Mouse (Mus musculus): ENCODE measurements around the gene Ndufs2.

The Ndufs2 gene

DNA sequence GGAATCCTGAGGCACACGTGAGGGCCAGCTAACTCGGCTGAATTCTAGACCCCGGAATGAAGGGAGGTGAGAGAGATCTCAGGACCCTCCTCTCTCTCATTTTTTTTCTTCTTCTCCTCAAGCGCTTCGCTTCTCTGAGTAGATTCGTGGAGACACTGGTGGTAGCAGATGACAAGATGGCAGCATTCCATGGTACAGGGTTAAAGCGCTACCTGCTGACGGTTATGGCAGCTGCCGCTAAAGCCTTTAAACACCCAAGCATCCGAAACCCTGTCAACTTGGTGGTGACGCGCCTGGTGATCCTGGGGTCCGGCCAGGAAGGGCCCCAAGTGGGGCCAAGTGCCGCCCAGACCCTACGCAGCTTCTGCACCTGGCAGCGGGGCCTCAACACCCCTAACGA is 1.2 kb upstream of the Ndufs2 start:
- H3K9me3 ChIP-seq (ENCODE audit: low read length), result no peaks in the 10 kb centered on the region
- peaks cover 21% of the 10 kb centered on the region for H3K27me3 ChIP-seq (ENCODE audit: insufficient read depth, low read length)
- no peaks in the 10 kb centered on the region for H3K36me3 ChIP-seq (ENCODE audit: insufficient read depth, low read length)
- H3K4me3 ChIP-seq (replicated peaks; ENCODE audit: low read length), result peak overlapping the region; percentile 76
- peaks cover 78% of the 10 kb centered on the region for H3K4me1 ChIP-seq (replicated peaks; ENCODE audit: low read depth, low read length)
- TF ChIP-seq POU5F1 (IDR thresholded peaks at IDR 0.05; ENCODE audit: borderline replicate concordance, low read length), result no peak
- TF ChIP-seq CTCF (conservative IDR thresholded peaks at IDR 0.05; ENCODE audit: low read length), result no peak
- TF ChIP-seq NANOG (IDR thresholded peaks at IDR 0.05; ENCODE audit: borderline replicate concordance, low read length), result no peak

GRCm38 (mm10) chr1:171251594-171252324 is 571 bp upstream of the Ndufs2 start:
- Histone ChIP-seq H3K27me3 (ENCODE audit: insufficient read depth, low read length) (peaks cover 21% of the 10 kb centered on the region), H3K36me3 (ENCODE audit: insufficient read depth, low read length) (no peaks in the 10 kb centered on the region), H3K9me3 (ENCODE audit: low read length) (no peaks in the 10 kb centered on the region), H3K4me3 (replicated peaks; ENCODE audit: low read length) (peak overlapping the region; percentile 76), H3K4me1 (replicated peaks; ENCODE audit: low read depth, low read length) (peaks cover 72% of the 10 kb centered on the region)
- TF ChIP-seq POU5F1 (IDR thresholded peaks at IDR 0.05; ENCODE audit: borderline replicate concordance, low read length), result no peak
- TF ChIP-seq CTCF (conservative IDR thresholded peaks at IDR 0.05; ENCODE audit: low read length), result no peak
- TF ChIP-seq NANOG (IDR thresholded peaks at IDR 0.05; ENCODE audit: borderline replicate concordance, low read length), result no peak

GRCm38 (mm10) chr1:171249913-171250600 is 1.1 kb downstream of the Ndufs2 start, which contains the start of gene Adamts4:
Adamts4 (plus strand) TSS chr1:171250421.
- H3K4me3 ChIP-seq (replicated peaks; ENCODE audit: low read length), result peak within 1 kb of the TSS; percentile 76
- peaks cover 76% of the 10 kb centered on the region for H3K4me1 ChIP-seq (replicated peaks; ENCODE audit: low read depth, low read length)
- TF ChIP-seq POU5F1 (IDR thresholded peaks at IDR 0.05; ENCODE audit: borderline replicate concordance, low read length) (no peak), NANOG (IDR thresholded peaks at IDR 0.05; ENCODE audit: borderline replicate concordance, low read length) (no peak), CTCF (conservative IDR thresholded peaks at IDR 0.05; ENCODE audit: low read length) (no peak)
- H3K9me3 ChIP-seq (ENCODE audit: low read length), result no peaks in the 10 kb centered on the region
- peaks cover 5% of the 10 kb centered on the region for H3K36me3 ChIP-seq (ENCODE audit: insufficient read depth, low read length)
- H3K27me3 ChIP-seq (ENCODE audit: insufficient read depth, low read length), result peaks cover 21% of the 10 kb centered on the region

- H3K4me1 ChIP-seq (replicated peaks; ENCODE audit: low read depth, low read length), result peaks cover 78% of the 10 kb centered on the region
- peaks cover 15% of the 10 kb centered on the region for H3K36me3 ChIP-seq (ENCODE audit: insufficient read depth, low read length)
- no peak for TF ChIP-seq NANOG (IDR thresholded peaks at IDR 0.05; ENCODE audit: borderline replicate concordance, low read length)
- no peak for TF ChIP-seq CTCF (conservative IDR thresholded peaks at IDR 0.05; ENCODE audit: low read length)
- no peak for TF ChIP-seq POU5F1 (IDR thresholded peaks at IDR 0.05; ENCODE audit: borderline replicate concordance, low read length)
- H3K27me3 ChIP-seq (ENCODE audit: insufficient read depth, low read length), result peaks cover 15% of the 10 kb centered on the region
- no peaks in the 10 kb centered on the region for H3K9me3 ChIP-seq (ENCODE audit: low read length)
- peak overlapping the region; percentile 91 for H3K4me3 ChIP-seq (replicated peaks; ENCODE audit: low read length)
These were observed 2.6 kb downstream of the Ndufs2 start for GRCm38 (mm10) chr1:171248386-171249226.

DNA sequence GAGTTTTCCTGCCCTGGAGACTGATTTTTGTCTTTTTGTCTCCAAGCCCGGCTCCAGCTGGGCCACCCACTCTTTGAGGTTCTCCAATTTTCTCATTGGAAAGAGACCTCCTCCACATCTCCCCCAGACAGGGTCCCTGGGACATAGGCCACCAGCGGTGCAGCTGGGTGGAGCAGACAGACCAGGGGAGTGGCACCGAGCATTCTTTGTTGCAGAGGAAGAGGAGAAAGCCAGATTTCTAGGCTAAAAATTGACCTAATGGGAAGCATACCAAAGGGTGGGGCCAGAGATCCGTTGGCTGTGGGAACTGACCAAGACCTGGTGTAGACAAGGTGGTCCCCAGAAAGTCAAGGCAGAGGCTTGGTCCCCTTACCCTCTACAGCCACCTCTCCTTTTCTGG is 3.3 kb downstream of the Ndufs2 start:
- peak overlapping the region; percentile 91 for H3K4me3 ChIP-seq (replicated peaks; ENCODE audit: low read length)
- no peaks in the 10 kb centered on the region for H3K9me3 ChIP-seq (ENCODE audit: low read length)
- peaks cover 12% of the 10 kb centered on the region; the same call in 1 of the 2 replicates for H3K27me3 ChIP-seq (ENCODE audit: insufficient read depth, low read length)
- peaks cover 22% of the 10 kb centered on the region for H3K36me3 ChIP-seq (ENCODE audit: insufficient read depth, low read length)
- TF ChIP-seq POU5F1 (IDR thresholded peaks at IDR 0.05; ENCODE audit: borderline replicate concordance, low read length), result no peak
- no peak for TF ChIP-seq CTCF (conservative IDR thresholded peaks at IDR 0.05; ENCODE audit: low read length)
- no peak for TF ChIP-seq NANOG (IDR thresholded peaks at IDR 0.05; ENCODE audit: borderline replicate concordance, low read length)
- H3K4me1 ChIP-seq (replicated peaks; ENCODE audit: low read depth, low read length), result peaks cover 75% of the 10 kb centered on the region

DNA sequence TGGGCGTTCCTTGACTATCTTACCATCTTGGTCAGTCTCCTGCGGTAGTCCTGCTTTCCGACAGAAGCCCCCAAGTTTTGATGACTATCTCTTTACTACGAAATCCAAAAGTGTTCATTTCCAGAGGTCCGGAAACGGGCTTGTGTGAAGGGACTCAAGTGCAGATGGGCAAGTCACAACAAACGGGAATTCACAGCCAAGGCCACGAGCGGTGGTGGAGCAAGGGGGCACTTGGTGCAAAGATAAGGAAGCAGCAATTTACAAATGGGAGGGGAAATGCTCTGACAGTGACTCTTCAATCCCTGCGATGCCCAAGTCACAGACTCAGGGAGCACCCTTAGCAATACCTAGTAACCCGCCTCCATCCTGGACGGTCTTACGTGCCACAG is 3.7 kb downstream of the Ndufs2 start:
- peaks cover 75% of the 10 kb centered on the region for H3K4me1 ChIP-seq (replicated peaks; ENCODE audit: low read depth, low read length)
- TF ChIP-seq POU5F1 (IDR thresholded peaks at IDR 0.05; ENCODE audit: borderline replicate concordance, low read length) (no peak), CTCF (conservative IDR thresholded peaks at IDR 0.05; ENCODE audit: low read length) (no peak), NANOG (IDR thresholded peaks at IDR 0.05; ENCODE audit: borderline replicate concordance, low read length) (no peak)
- peak overlapping the region; percentile 91 for H3K4me3 ChIP-seq (replicated peaks; ENCODE audit: low read length)
- H3K9me3 ChIP-seq (ENCODE audit: low read length), result no peaks in the 10 kb centered on the region
- H3K36me3 ChIP-seq (ENCODE audit: insufficient read depth, low read length), result peaks cover 27% of the 10 kb centered on the region
- peaks cover 11% of the 10 kb centered on the region; the same call in 1 of the 2 replicates for H3K27me3 ChIP-seq (ENCODE audit: insufficient read depth, low read length)

DNA sequence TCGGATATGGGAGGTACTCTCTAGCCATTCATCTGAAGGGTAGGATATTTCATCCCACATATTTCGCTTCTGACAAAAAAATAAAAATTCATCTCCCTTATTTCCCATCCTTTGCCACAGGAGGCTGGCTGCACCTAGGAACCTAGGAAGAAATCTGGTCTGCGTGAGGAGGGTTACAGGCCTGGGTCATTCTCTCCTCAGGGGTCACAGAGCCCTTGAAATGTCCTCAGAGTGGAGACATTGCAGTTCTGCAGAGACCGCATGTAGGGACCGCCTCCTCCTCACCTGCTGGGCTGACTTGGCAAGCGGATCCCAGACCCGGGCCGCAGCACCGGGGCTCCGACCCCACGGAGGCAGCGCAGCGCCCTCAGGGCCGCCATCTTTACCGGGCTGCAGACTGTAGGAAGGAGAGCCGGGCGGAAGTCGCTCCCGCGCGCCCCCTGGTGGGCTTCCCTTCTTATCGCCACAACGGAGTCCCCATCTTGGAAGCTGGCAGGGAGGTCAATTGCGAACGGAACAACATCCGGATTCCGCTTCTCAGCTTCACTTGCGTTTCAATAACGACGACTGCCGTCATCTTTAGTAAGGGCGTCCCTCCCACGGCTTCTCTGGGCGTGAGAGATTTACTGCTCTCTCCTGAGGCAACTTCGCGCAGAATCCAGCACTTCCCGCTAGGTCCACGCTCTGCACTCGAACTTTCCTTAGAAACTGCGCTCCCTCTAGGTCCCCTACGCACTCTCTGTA is 4.3 kb downstream of the Ndufs2 start:
- H3K36me3 ChIP-seq (ENCODE audit: insufficient read depth, low read length), result peaks cover 30% of the 10 kb centered on the region
- no peak for TF ChIP-seq POU5F1 (IDR thresholded peaks at IDR 0.05; ENCODE audit: borderline replicate concordance, low read length)
- peak; percentile 59 for TF ChIP-seq CTCF (conservative IDR thresholded peaks at IDR 0.05; ENCODE audit: low read length)
- peaks cover 74% of the 10 kb centered on the region for H3K4me1 ChIP-seq (replicated peaks; ENCODE audit: low read depth, low read length)
- H3K9me3 ChIP-seq (ENCODE audit: low read length), result no peaks in the 10 kb centered on the region
- peaks cover 11% of the 10 kb centered on the region; the same call in 1 of the 2 replicates for H3K27me3 ChIP-seq (ENCODE audit: insufficient read depth, low read length)
- H3K4me3 ChIP-seq (replicated peaks; ENCODE audit: low read length), result peak overlapping the region; percentile 91
